8 mouse cellular contexts compared by ENCODE assay signal in the genomic region with DNA sequence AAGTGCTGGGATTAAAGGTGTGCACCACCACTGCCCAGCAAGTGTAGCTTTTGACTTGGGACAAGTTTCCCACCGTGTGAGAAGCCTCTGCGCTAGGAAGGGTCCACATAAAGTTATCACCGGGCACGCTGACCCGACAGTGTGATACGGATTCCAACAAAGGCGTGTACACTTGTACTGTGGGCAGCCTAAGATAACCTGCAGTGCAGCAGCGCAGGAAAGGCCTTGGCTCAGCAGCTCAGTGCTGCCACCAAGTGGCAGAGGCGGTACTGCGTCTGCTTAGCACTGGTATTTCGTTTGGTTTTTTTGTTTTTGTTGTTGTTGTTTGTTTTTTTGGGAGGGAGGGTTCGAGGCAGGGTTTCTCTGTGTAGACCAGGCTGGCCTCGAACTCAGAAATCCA.
A peak's percentile ranks its signal among the peaks of the same experiment; 100 is the strongest.
DNase-seq lines count a peak whose midpoint lies in the region; ATAC-seq and TF ChIP-seq lines count a peak whose summit lies in the region.

No protein-coding gene starts in this region.

- H3K9me3 ChIP-seq in forebrain, embryonic 10.5 days = no peaks in the 10 kb centered on the region
- H3K9me3 ChIP-seq in forebrain, embryonic 12.5 days = no peaks in the 10 kb centered on the region
- no peaks in the 10 kb centered on the region for H3K9me3 ChIP-seq in hindbrain, embryonic 14.5 days (ENCODE audit: control insufficient read depth, low read length)

- peak; percentile 91 for TF ChIP-seq CTCF in bone marrow macrophage, adult 2 months (IDR thresholded peaks at IDR 0.05; ENCODE audit: low read depth, low read length)
- TF ChIP-seq CTCF in left cerebral cortex, adult 2 months (IDR thresholded peaks at IDR 0.05) = peak; percentile 100

- 19% methylated on average over 13 of the region's 13 CpGs for WGBS in forebrain, embryonic 10.5 days
- WGBS in forebrain, embryonic 12.5 days = 18% methylated on average over 13 of the region's 13 CpGs
- 13% methylated on average over 13 of the region's 13 CpGs for WGBS in hindbrain, embryonic 14.5 days

- peaks cover 40% of the 10 kb centered on the region for H3K36me3 ChIP-seq in forebrain, embryonic 10.5 days (replicated peaks)
- H3K36me3 ChIP-seq in forebrain, embryonic 12.5 days (replicated peaks) = peaks cover 31% of the 10 kb centered on the region
- H3K36me3 ChIP-seq in hindbrain, embryonic 14.5 days (replicated peaks; ENCODE audit: control insufficient read depth, insufficient read depth) = peaks cover 43% of the 10 kb centered on the region

- DNase-seq in forebrain, embryonic 10.5 days (ENCODE audit: extremely low spot score, low spot score) = peak; percentile 66
- DNase-seq in hindbrain, embryonic 14.5 days (ENCODE audit: low spot score) = peak; percentile 85
- peak; percentile 63 to 80 for DNase-seq in left cerebral cortex, adult 2 months (ENCODE audit: extremely low spot score in 1 of 2, low spot score in 2 of 2)
- DNase-seq in right cerebral cortex, adult 2 months (ENCODE audit: low spot score in 2 of 2) = peak; percentile 74 to 86

- no peak for TF ChIP-seq POLR2A in bone marrow macrophage, adult 2 months (IDR thresholded peaks at IDR 0.05; ENCODE audit: borderline replicate concordance, low read depth, low read length)

- no peaks in the 10 kb centered on the region; the same call in 1 of the 2 replicates for H3K4me1 ChIP-seq in forebrain, embryonic 10.5 days
- no peaks in the 10 kb centered on the region for H3K4me1 ChIP-seq in forebrain, embryonic 12.5 days
- 0 out of 2 replicates have a peak, but pooled peaks cover 4% of the 10 kb centered on the region for H3K4me1 ChIP-seq in bone marrow macrophage, adult 2 months (ENCODE audit: control insufficient read depth, insufficient read depth, low read length)
- no peaks in the 10 kb centered on the region for H3K4me1 ChIP-seq in hindbrain, embryonic 14.5 days (replicated peaks; ENCODE audit: control insufficient read depth, insufficient read depth, low read length)

- no peak overlapping the region for H3K27ac ChIP-seq in forebrain, embryonic 10.5 days
- no peak overlapping the region for H3K27ac ChIP-seq in forebrain, embryonic 12.5 days
- H3K27ac ChIP-seq in bone marrow macrophage, adult 2 months (ENCODE audit: insufficient read depth, low read depth, low read length) = no peak overlapping the region
- H3K27ac ChIP-seq in hindbrain, embryonic 14.5 days = no peak overlapping the region
- no peak overlapping the region for H3K27ac ChIP-seq in left cerebral cortex, adult 2 months

- no peak for ATAC-seq in forebrain, embryonic 12.5 days (ENCODE audit: low FRiP score)
- peak; percentile 85 for ATAC-seq in erythroblast, adult 5-6 weeks (replicated peaks; ENCODE audit: low FRiP score, poor library complexity, severe bottlenecking)
- ATAC-seq in hindbrain, embryonic 14.5 days (ENCODE audit: low FRiP score) = peak; percentile 56
- peak; percentile 94 for ATAC-seq in megakaryocyte progenitor cell, adult 5-6 weeks (replicated peaks; ENCODE audit: poor library complexity)

- no peak overlapping the region for H3K4me3 ChIP-seq in forebrain, embryonic 10.5 days
- H3K4me3 ChIP-seq in forebrain, embryonic 12.5 days (replicated peaks) = no peak overlapping the region
- H3K4me3 ChIP-seq in bone marrow macrophage, adult 2 months (ENCODE audit: insufficient read depth, low read length) = no peak overlapping the region
- no peak overlapping the region for H3K4me3 ChIP-seq in hindbrain, embryonic 14.5 days (replicated peaks; ENCODE audit: low read length)
- no peak overlapping the region for H3K4me3 ChIP-seq in left cerebral cortex, adult 2 months

- H3K9ac ChIP-seq in forebrain, embryonic 12.5 days = no peak overlapping the region
- no peak overlapping the region for H3K9ac ChIP-seq in hindbrain, embryonic 14.5 days

- no peak overlapping the region for H3K4me2 ChIP-seq in forebrain, embryonic 12.5 days
- H3K4me2 ChIP-seq in hindbrain, embryonic 14.5 days (replicated peaks) = no peak overlapping the region

- H3K27me3 ChIP-seq in forebrain, embryonic 10.5 days (ENCODE audit: poor library complexity, severe bottlenecking) = no peaks in the 10 kb centered on the region
- H3K27me3 ChIP-seq in forebrain, embryonic 12.5 days = no peaks in the 10 kb centered on the region
- no peaks in the 10 kb centered on the region for H3K27me3 ChIP-seq in hindbrain, embryonic 14.5 days (ENCODE audit: control insufficient read depth, insufficient read depth, low read length)

- intact Hi-C loops in left cerebral cortex, adult 2 months (cut with DNase I) = loop anchor here (5.0 to 10.0 kb wide), 3 partner anchors 91 to 189 kb away; a partner anchor contains a TSS
